Mouse (Mus musculus) urinary bladder, postnatal 10 days (tissue): Measurements from ENCODE around the gene Cfap77.
"Not testable (repeated sequence)": the region's sequence is repeated elsewhere in the genome, so short reads cannot be mapped to it uniquely, and the experiment has no call there.

Experiments
- DNase-seq: peaks from one replicate; pipeline ENCODE4 v3.0.0; 2022; ENCODE audit warnings: low spot score

Gene Cfap77

GRCm38 (mm10) chr2:29054991-29055390 is at the start of gene Cfap77:
Cfap77 (minus strand) TSS chr2:29055066.
- DNase-seq: no peak

GRCm38 (mm10) chr2:29102416-29103377 is 47.8 kb upstream of the Cfap77 start:
- DNase-seq: not testable (repeated sequence)

GRCm38 (mm10) chr2:29100822-29101534 is 46.1 kb upstream of the Cfap77 start:
- DNase-seq: no peak

GRCm38 (mm10) chr2:29099646-29100045 is 44.8 kb upstream of the Cfap77 start:
- DNase-seq: no peak

GRCm38 (mm10) chr2:29098786-29099185 is 43.9 kb upstream of the Cfap77 start:
- no peak for DNase-seq

GRCm38 (mm10) chr2:29097955-29098354 is 43.1 kb upstream of the Cfap77 start:
- not testable (repeated sequence) for DNase-seq

GRCm38 (mm10) chr2:29097465-29097864 is 42.6 kb upstream of the Cfap77 start:
- no peak for DNase-seq

- DNase-seq: no peak
Measured at GRCm38 (mm10) chr2:29096751-29097150, 41.9 kb upstream of the Cfap77 start.

- DNase-seq: no peak
Measured at GRCm38 (mm10) chr2:29095674-29096073, 40.8 kb upstream of the Cfap77 start.

GRCm38 (mm10) chr2:29089276-29089675 is 34.4 kb upstream of the Cfap77 start:
- DNase-seq: not testable (repeated sequence)

- no peak for DNase-seq
Measured at GRCm38 (mm10) chr2:29086026-29086425, 31.2 kb upstream of the Cfap77 start.

- no peak for DNase-seq
Measured at GRCm38 (mm10) chr2:29081965-29082364, 27.1 kb upstream of the Cfap77 start.

- DNase-seq: no peak
Measured at GRCm38 (mm10) chr2:29076226-29076625, 21.4 kb upstream of the Cfap77 start.

GRCm38 (mm10) chr2:29075331-29076070 is 20.6 kb upstream of the Cfap77 start:
- DNase-seq: no peak

GRCm38 (mm10) chr2:29074676-29075075 is 19.8 kb upstream of the Cfap77 start:
- DNase-seq: no peak

GRCm38 (mm10) chr2:29066410-29066809 is 11.5 kb upstream of the Cfap77 start:
- no peak for DNase-seq

- DNase-seq: no peak
Measured at GRCm38 (mm10) chr2:29065796-29066195, 10.9 kb upstream of the Cfap77 start.

- peak; percentile 57 for DNase-seq
Measured at GRCm38 (mm10) chr2:29060135-29060597, 5.3 kb upstream of the Cfap77 start, which contains the start of gene Ttf1. Ttf1 (plus strand) TSS chr2:29060262.

- DNase-seq: no peak
Measured at GRCm38 (mm10) chr2:29054545-29054935, 326 bp downstream of the Cfap77 start.

GRCm38 (mm10) chr2:29053802-29054544 is 893 bp downstream of the Cfap77 start:
- DNase-seq: no peak

GRCm38 (mm10) chr2:29052943-29053454 is 1.9 kb downstream of the Cfap77 start:
- DNase-seq: no peak
